Mouse (Mus musculus) megakaryocyte, embryonic 14.5 days (primary cell): Measurements from ENCODE around the gene Xylt1.

ENCODE experiments used
- FLI1 ChIP-seq: IDR thresholded peaks from 2 replicates; pipeline ENCODE4 v1.6.1; 2012; ENCODE audit warnings: low read length, inconsistent platforms, mixed read lengths
- GATA1 ChIP-seq: IDR thresholded peaks from 3 replicates; pipeline ENCODE4 v1.6.1; 2012; ENCODE audit warnings: mixed read lengths, low read length, inconsistent platforms, borderline replicate concordance

DNA sequence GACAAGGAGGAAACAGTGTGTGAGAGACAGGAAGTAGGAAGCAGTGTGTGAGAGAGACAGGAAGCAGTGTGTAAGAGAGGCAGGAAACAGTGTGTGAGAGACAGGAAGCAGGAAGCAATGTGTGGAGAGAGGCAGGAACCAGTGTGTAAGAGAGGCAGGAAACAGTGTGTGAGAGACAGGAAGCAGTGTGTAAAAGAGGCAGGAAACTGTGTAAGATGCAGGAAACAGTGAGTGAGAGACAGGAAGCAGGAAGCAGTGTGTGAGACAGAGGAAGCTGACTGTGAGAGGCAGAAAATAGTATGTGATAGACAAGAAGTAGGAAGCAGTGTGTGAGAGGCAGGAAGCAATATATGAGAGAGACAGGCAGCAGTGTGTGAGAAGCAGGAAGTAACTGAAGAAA, 140.6 kb downstream of the Xylt1 start:
- TF ChIP-seq GATA1 (no peak), FLI1 (no peak)
